Comparison of ENCODE assay signal across 8 mouse cellular contexts in the genomic region with DNA sequence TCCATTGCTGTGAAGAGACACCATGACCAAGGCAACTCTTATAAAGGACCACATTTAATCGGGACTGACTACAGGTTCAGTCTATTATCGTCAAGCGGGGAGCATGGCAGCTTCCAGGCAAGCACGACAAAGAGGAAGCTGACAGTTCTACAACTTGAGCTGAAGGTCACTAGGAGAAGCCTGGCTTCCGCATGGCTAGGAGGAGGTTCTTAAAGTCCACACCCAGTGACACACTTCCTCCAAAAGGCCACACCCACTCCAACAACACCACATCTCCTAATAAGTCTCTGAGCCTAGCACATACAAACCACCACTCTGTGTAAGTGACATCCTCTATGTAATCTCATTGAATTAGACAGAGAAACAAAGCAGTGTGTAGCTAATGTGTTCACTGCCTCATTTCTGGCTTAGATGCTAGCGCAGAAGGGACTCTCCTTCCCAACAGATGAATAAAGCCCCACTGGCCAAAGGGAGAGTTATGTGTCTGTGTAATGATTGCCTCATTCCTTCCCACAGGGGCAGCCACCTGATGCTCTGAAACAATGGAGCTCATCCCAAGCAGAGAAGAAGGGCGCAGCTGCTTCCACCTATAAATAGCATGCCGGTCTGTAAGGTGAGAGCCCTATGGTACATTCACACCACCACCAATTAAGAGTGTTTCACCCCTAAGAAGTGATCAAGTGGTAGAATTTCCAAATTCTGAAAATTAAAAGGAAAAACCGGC. TPM values are rescaled to one million over a fixed set of nuclear protein-coding genes. Genes with fewer than 3 reads are reported as not detected.
A peak's percentile ranks its signal among the peaks of the same experiment; 100 is the strongest.
DNase-seq lines count a peak whose midpoint lies in the region; ATAC-seq lines count a peak whose summit lies in the region.

No protein-coding gene starts in this region.

- 88% methylated on average over 9 of the region's 9 CpGs for WGBS in intestine, embryonic 15.5 days
- WGBS in intestine, embryonic 16.5 days = 83% methylated on average over 9 of the region's 9 CpGs
- whole genome bisulfite sequencing in liver, embryonic 15.5 days (ENCODE audit: insufficient replicate concordance) = 48% methylated on average over 9 of the region's 9 CpGs
- 89% methylated on average over 9 of the region's 9 CpGs for WGBS in hindbrain, embryonic 13.5 days

- no peaks in the 10 kb centered on the region for H3K36me3 ChIP-seq in intestine, embryonic 15.5 days
- no peaks in the 10 kb centered on the region for H3K36me3 ChIP-seq in intestine, embryonic 16.5 days (ENCODE audit: control insufficient read depth, insufficient read depth, low read length)
- no peaks in the 10 kb centered on the region for H3K36me3 ChIP-seq in liver, embryonic 15.5 days (replicated peaks)
- H3K36me3 ChIP-seq in splenic B cell, adult 2 months (ENCODE audit: control insufficient read depth, insufficient read depth, low read length, poor library complexity, severe bottlenecking) = no peaks in the 10 kb centered on the region
- H3K36me3 ChIP-seq in hindbrain, embryonic 13.5 days = no peaks in the 10 kb centered on the region

- no peaks in the 10 kb centered on the region for H3K9me3 ChIP-seq in intestine, embryonic 15.5 days
- no peaks in the 10 kb centered on the region for H3K9me3 ChIP-seq in intestine, embryonic 16.5 days (ENCODE audit: control insufficient read depth, low read length)
- H3K9me3 ChIP-seq in liver, embryonic 15.5 days (replicated peaks) = no peaks in the 10 kb centered on the region
- H3K9me3 ChIP-seq in hindbrain, embryonic 13.5 days = no peaks in the 10 kb centered on the region

- peak; percentile 89 for DNase-seq in splenic B cell, adult 2 months (ENCODE audit: low read depth, low spot score)
- DNase-seq in right cerebral cortex, adult 18-20 months = no peak
- no peak for DNase-seq in Muller cell, postnatal 12 days (ENCODE audit: inconsistent ontology term)

- no peak overlapping the region for H3K27ac ChIP-seq in intestine, embryonic 15.5 days
- H3K27ac ChIP-seq in intestine, embryonic 16.5 days (ENCODE audit: low read length) = no peak overlapping the region
- peak overlapping the region; percentile 51; the same call in 1 of the 2 replicates for H3K27ac ChIP-seq in liver, embryonic 15.5 days (replicated peaks)
- H3K27ac ChIP-seq in hindbrain, embryonic 13.5 days = no peak overlapping the region

- H3K4me3 ChIP-seq in intestine, embryonic 15.5 days (replicated peaks) = no peak overlapping the region
- no peak overlapping the region for H3K4me3 ChIP-seq in intestine, embryonic 16.5 days (ENCODE audit: low read length)
- H3K4me3 ChIP-seq in liver, embryonic 15.5 days (replicated peaks) = no peak overlapping the region
- no peak overlapping the region for H3K4me3 ChIP-seq in hindbrain, embryonic 13.5 days

- H3K4me2 ChIP-seq in intestine, embryonic 15.5 days (replicated peaks) = no peak overlapping the region
- no peak overlapping the region for H3K4me2 ChIP-seq in intestine, embryonic 16.5 days (ENCODE audit: low read depth, low read length)
- H3K4me2 ChIP-seq in liver, embryonic 15.5 days = no peak overlapping the region
- H3K4me2 ChIP-seq in hindbrain, embryonic 13.5 days = no peak overlapping the region

- peak; percentile 17; the same call in 1 of the 2 replicates for ATAC-seq in intestine, embryonic 15.5 days
- no peak for ATAC-seq in intestine, embryonic 16.5 days
- ATAC-seq in common myeloid progenitor, adult 5-6 weeks (replicated peaks; ENCODE audit: low read depth, poor library complexity, severe bottlenecking) = peak; percentile 61
- ATAC-seq in liver, embryonic 15.5 days (ENCODE audit: insufficient read depth) = peak; percentile 25; the same call in 1 of the 2 replicates
- ATAC-seq in hindbrain, embryonic 13.5 days (ENCODE audit: low FRiP score) = no peak

- 0 out of 2 replicates have a peak, but pooled peaks cover 4% of the 10 kb centered on the region for H3K4me1 ChIP-seq in intestine, embryonic 15.5 days (replicated peaks)
- H3K4me1 ChIP-seq in intestine, embryonic 16.5 days (ENCODE audit: control insufficient read depth, insufficient read depth, low read length) = peaks cover 9% of the 10 kb centered on the region; the same call in 1 of the 2 replicates
- peaks cover 19% of the 10 kb centered on the region for H3K4me1 ChIP-seq in liver, embryonic 15.5 days (replicated peaks)
- H3K4me1 ChIP-seq in hindbrain, embryonic 13.5 days (replicated peaks) = peaks cover 15% of the 10 kb centered on the region

- H3K27me3 ChIP-seq in intestine, embryonic 15.5 days (replicated peaks) = no peaks in the 10 kb centered on the region
- no peaks in the 10 kb centered on the region for H3K27me3 ChIP-seq in intestine, embryonic 16.5 days (replicated peaks; ENCODE audit: control insufficient read depth, insufficient read depth, low read length)
- no peaks in the 10 kb centered on the region for H3K27me3 ChIP-seq in liver, embryonic 15.5 days
- H3K27me3 ChIP-seq in splenic B cell, adult 2 months (ENCODE audit: control insufficient read depth, insufficient read depth, low read length, poor library complexity, severe bottlenecking) = no peaks in the 10 kb centered on the region
- H3K27me3 ChIP-seq in hindbrain, embryonic 13.5 days = no peaks in the 10 kb centered on the region

- no peak overlapping the region for H3K9ac ChIP-seq in intestine, embryonic 15.5 days
- no peak overlapping the region for H3K9ac ChIP-seq in intestine, embryonic 16.5 days (ENCODE audit: low read depth, low read length)
- no peak overlapping the region for H3K9ac ChIP-seq in liver, embryonic 15.5 days
- no peak overlapping the region for H3K9ac ChIP-seq in hindbrain, embryonic 13.5 days

RNA-seq across cellular contexts. Expression of a gene that starts 48.5 kb away (rescaled TPM):
- polyA plus RNA-seq in intestine, embryonic 15.5 days (2015; fragmentation: Nextera tagmentation; extraction: Ambion mirVana) = 4.4 TPM in 2 replicates
- polyA plus RNA-seq in intestine, embryonic 16.5 days (2015; fragmentation: Nextera tagmentation; extraction: Ambion mirVana) = 2.2 and 3.0 TPM in 2 replicates
- total RNA-seq in common myeloid progenitor, adult 5-6 weeks (2017) = 13.3 and 19.0 TPM in 2 replicates
- polyA plus RNA-seq in liver, embryonic 15.5 days (2015; fragmentation: Nextera tagmentation; extraction: Ambion mirVana) = 1.0 and 1.6 TPM in 2 replicates
- polyA plus RNA-seq in hindbrain, embryonic 13.5 days (2015; fragmentation: Nextera tagmentation; extraction: Ambion mirVana) = 8.3 and 9.5 TPM in 2 replicates

Comparison
In these comparisons a context has a peak if more than half of its experiments do, and no peak if none do; other contexts are left out.
1. ATAC-seq: peak in intestine, embryonic 15.5 days (single experiment), common myeloid progenitor, adult 5-6 weeks (single experiment) and liver, embryonic 15.5 days (single experiment); none in intestine, embryonic 16.5 days (single experiment) and hindbrain, embryonic 13.5 days (single experiment).